Mouse (Mus musculus) kidney, postnatal 0 days (tissue): ENCODE data around the gene Pacsin1. TPM values are rescaled to one million over a fixed set of nuclear protein-coding genes. Genes with fewer than 3 reads are reported as not detected.

Source experiments
- ATAC-seq: fragments of 200-750 bp; cut with Nextera tagmentation; replicated peaks from 2 replicates; pipeline ENCODE4 v1.8.0; 2017; ENCODE audit warnings: low read depth, moderate number of reproducible peaks, moderate TSS enrichment, moderate library complexity; ENCODE audit not compliant: low FRiP score
- DNase-seq: peaks from one replicate; pipeline ENCODE4 v3.0.0-alpha.2; 2016; ENCODE audit warnings: low spot score
- H3K27ac ChIP-seq: fragments of 300-500 bp; sonication (generic); 2 replicates; pipeline ENCODE4 v1.5.1; 2014; ENCODE audit warnings: mild to moderate bottlenecking
- H3K27me3 ChIP-seq: fragments of 300-500 bp; sonication (generic); 2 replicates; pipeline ENCODE4 v1.6.1; 2014; ENCODE audit warnings: low read length, mixed read lengths; ENCODE audit not compliant: insufficient read depth
- H3K36me3 ChIP-seq: fragments of 300-500 bp; sonication (generic); 2 replicates; pipeline ENCODE4 v1.6.1; 2014; ENCODE audit warnings: low read length, mixed read lengths; ENCODE audit not compliant: insufficient read depth
- H3K4me1 ChIP-seq: fragments of 300-500 bp; sonication (generic); replicated peaks from 2 replicates; pipeline ENCODE4 v1.6.1; 2014; ENCODE audit warnings: antibody characterized with exemption, low read length, mixed read lengths; ENCODE audit not compliant: insufficient read depth
- H3K4me2 ChIP-seq: fragments of 300-500 bp; sonication (generic); 2 replicates; pipeline ENCODE4 v1.6.1; 2014; ENCODE audit warnings: mild to moderate bottlenecking, low read length, moderate library complexity, mixed read lengths
- H3K4me3 ChIP-seq: fragments of 300-500 bp; sonication (generic); replicated peaks from 2 replicates; pipeline ENCODE4 v1.5.1; 2014; ENCODE audit warnings: low read depth, low read length
- H3K9ac ChIP-seq: fragments of 300-500 bp; sonication (generic); 2 replicates; pipeline ENCODE4 v1.6.1; 2014; ENCODE audit warnings: low read depth, low read length
- H3K9me3 ChIP-seq: fragments of 300-500 bp; sonication (generic); replicated peaks from 2 replicates; pipeline ENCODE4 v1.6.1; 2016; ENCODE audit warnings: low read length, inconsistent platforms, mixed read lengths
- CTCF ChIP-seq: IDR thresholded peaks from 2 replicates; pipeline ENCODE4 v1.5.1; 2016; ENCODE audit warnings: antibody characterized with exemption, low read depth, mild to moderate bottlenecking, moderate library complexity
- WGBS: fragments of 180-500 bp; shearing (Covaris S2); extraction: QIAGEN DNeasy Blood & Tissue Kit; methylation state at CpG from one replicate; pipeline ENCODE4 v1.1.7; 2014; 5-methylcytosine and 5-hydroxymethylcytosine counted together
- polyA plus RNA-seq: library from polyadenylated mRNA; unstranded; fragments of >200 nt; fragmentation: Nextera tagmentation; extraction: Ambion mirVana; gene quantifications from 2 replicates; pipeline ENCODE4 v1.2.1, GENCODE M21; 2015

Pacsin1 gene
- polyA plus RNA-seq, 1 experiment from 2014 or later: 1.6 TPM

DNA sequence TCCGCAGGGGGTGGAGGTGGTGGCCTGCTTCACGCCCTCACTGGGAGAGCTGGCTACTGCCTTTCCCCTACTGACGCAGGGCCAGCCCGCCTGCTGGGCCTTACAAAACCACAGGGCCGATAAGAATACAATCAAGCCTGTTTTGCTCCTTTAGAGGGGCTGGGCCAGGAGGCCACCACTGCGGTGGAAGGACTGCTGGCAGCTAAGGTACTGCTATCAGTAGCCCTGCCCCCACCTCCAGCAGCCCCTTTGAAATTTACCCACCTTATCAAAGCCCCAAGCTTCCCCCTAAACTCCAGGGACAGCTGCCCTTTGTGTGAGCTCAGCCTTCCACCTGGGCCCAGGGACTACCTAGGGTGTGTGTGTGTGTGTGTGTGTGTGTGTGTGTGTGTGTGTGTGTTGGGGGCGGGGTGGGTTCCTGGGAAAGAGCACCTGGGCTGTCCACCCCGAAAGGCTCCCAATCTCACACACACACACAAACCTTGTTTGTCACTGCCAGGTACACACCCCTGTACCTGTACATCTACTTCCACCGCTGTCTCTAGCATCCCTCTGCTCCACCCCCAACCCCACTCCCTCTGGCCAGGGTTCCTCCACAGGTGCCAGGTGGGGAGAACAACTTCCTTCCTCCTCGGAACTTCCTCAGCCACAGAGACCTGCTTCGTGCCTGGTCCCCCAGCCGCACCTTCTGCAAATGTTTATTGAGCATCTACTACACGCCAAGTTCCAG, 79.2 kb downstream of the Pacsin1 start:
- Histone ChIP-seq H3K27me3 (no peaks in the 10 kb centered on the region), H3K27ac (no peak overlapping the region), H3K36me3 (no peaks in the 10 kb centered on the region), H3K4me2 (no peak overlapping the region), H3K4me3 (no peak overlapping the region), H3K9me3 (no peaks in the 10 kb centered on the region), H3K9ac (no peak overlapping the region), H3K4me1 (no peaks in the 10 kb centered on the region)
- DNase-seq (no peak), ATAC-seq (no peak)
- no peak for TF ChIP-seq CTCF
- WGBS: 35% methylated on average over 13 of the region's 13 CpGs

DNA sequence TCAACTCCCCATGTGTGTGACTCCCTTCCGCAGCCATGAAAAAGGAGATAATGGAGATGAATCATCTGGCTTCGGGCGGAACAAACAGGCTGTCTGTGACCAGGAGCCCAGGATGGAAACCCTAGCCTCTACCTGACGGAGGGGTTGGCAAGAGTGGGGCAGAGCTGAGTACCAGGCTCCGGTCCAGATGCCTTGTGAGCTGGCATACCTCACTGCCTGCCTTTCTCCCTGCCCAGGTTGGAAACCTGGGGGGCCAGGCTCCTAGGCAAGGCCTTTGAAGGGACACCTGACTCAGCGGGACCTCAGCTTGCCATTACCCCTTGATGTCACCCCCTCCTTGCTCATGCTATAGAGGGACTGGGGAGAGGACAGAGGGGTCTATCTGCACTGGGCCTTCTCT, 85.7 kb downstream of the Pacsin1 start:
- ATAC-seq (no peak), DNase-seq (no peak)
- Histone ChIP-seq H3K27ac (no peak overlapping the region), H3K9ac (no peak overlapping the region), H3K4me2 (no peak overlapping the region), H3K4me1 (no peaks in the 10 kb centered on the region), H3K9me3 (no peaks in the 10 kb centered on the region), H3K36me3 (no peaks in the 10 kb centered on the region), H3K4me3 (no peak overlapping the region), H3K27me3 (no peaks in the 10 kb centered on the region)
- TF ChIP-seq CTCF: no peak
- WGBS: 81% methylated on average over 6 of the region's 6 CpGs

DNA sequence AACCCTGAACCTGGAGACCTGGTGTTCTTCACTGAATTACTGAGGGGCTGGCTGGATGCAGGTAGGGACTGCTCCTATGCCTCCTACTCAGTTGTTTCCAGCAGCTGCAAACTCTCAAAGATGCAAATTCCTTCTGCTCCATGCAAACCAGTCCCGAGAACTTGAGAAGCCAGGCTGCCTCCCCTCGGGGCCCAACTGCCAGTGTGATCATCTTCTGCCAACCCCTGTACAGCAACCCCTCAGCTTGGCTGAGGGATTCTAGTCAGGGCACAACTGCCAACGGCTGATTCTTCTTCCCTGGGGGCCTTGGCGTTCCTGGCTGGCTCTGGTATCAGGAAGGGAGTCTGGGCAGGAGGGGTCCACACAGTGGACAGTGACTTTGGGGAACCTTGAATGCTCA, 91.1 kb downstream of the Pacsin1 start:
- ATAC-seq: no peak
- WGBS: 45% methylated on average over 4 of the region's 4 CpGs

DNA sequence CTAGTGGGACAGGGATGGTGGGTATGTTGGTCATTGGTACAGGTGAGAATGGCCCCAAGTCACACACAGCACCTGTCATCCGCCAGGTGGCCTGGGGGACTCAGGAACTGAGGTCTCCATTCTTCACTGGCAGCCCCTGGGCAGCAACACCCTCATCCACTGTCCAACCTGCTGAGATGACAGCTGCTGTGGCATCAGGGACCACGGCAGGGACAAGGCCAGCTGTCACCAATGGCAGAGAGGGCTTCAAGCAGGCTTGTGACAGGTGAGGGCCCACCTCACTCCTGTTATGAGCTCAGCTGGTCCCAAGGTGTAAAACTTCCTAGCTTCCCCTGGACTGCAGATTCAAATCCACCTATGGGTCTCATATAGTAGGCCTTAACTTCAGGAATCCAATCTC, 92.8 kb downstream of the Pacsin1 start:
- no peaks in the 10 kb centered on the region for H3K9me3 ChIP-seq
- H3K27me3 ChIP-seq: no peaks in the 10 kb centered on the region
- no peak overlapping the region for H3K9ac ChIP-seq
- no peak for TF ChIP-seq CTCF
- H3K36me3 ChIP-seq: 0 out of 2 replicates have a peak, but pooled peaks cover 9% of the 10 kb centered on the region
- no peak overlapping the region for H3K4me3 ChIP-seq
- WGBS: 92% methylated on average over 2 of the region's 2 CpGs
- H3K4me2 ChIP-seq: no peak overlapping the region
- H3K27ac ChIP-seq: no peak overlapping the region
- DNase-seq (no peak), ATAC-seq (no peak)
- H3K4me1 ChIP-seq: no peaks in the 10 kb centered on the region

More for the DNA sequence above, 91.1 kb downstream of the Pacsin1 start:
- H3K9ac ChIP-seq: no peak overlapping the region
- TF ChIP-seq CTCF: no peak
- H3K36me3 ChIP-seq: no peaks in the 10 kb centered on the region
- no peak overlapping the region for H3K27ac ChIP-seq
- peak; percentile 52 for DNase-seq
- H3K9me3 ChIP-seq: no peaks in the 10 kb centered on the region
- no peak overlapping the region for H3K4me2 ChIP-seq
- H3K27me3 ChIP-seq: no peaks in the 10 kb centered on the region
- H3K4me3 ChIP-seq: no peak overlapping the region
- no peaks in the 10 kb centered on the region for H3K4me1 ChIP-seq

DNA sequence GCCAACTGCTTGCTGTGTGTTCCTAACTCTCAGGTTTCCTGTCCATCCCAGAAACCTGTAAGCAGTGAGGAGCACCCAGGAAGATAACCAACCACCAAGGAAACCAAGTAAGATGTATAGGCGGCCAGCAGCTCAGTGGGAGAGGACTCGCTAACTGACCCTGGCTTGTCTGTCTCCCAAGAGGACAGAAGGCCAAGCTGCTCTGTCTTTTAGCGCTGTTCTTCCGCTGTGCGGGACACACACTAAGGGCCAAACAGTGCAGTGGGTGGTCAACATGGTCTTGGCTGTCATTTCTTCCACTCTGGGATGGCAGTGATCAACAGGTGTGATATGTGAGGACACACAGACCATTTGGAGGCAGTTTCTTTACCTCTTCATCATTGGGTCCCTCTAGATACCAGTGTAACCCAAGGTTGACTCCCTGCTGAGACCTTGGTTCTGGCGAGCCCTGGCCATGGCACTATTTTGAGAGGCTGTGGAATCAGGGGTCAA, 95.2 kb downstream of the Pacsin1 start:
- Histone ChIP-seq H3K27me3 (no peaks in the 10 kb centered on the region), H3K4me2 (no peak overlapping the region), H3K4me3 (no peak overlapping the region), H3K4me1 (no peaks in the 10 kb centered on the region), H3K36me3 (0 out of 2 replicates have a peak, but pooled peaks cover 15% of the 10 kb centered on the region), H3K9me3 (no peaks in the 10 kb centered on the region), H3K9ac (no peak overlapping the region), H3K27ac (no peak overlapping the region)
- WGBS: 83% methylated on average over 6 of the region's 6 CpGs
- no peak for ATAC-seq
- DNase-seq: no peak
- no peak for TF ChIP-seq CTCF

DNA sequence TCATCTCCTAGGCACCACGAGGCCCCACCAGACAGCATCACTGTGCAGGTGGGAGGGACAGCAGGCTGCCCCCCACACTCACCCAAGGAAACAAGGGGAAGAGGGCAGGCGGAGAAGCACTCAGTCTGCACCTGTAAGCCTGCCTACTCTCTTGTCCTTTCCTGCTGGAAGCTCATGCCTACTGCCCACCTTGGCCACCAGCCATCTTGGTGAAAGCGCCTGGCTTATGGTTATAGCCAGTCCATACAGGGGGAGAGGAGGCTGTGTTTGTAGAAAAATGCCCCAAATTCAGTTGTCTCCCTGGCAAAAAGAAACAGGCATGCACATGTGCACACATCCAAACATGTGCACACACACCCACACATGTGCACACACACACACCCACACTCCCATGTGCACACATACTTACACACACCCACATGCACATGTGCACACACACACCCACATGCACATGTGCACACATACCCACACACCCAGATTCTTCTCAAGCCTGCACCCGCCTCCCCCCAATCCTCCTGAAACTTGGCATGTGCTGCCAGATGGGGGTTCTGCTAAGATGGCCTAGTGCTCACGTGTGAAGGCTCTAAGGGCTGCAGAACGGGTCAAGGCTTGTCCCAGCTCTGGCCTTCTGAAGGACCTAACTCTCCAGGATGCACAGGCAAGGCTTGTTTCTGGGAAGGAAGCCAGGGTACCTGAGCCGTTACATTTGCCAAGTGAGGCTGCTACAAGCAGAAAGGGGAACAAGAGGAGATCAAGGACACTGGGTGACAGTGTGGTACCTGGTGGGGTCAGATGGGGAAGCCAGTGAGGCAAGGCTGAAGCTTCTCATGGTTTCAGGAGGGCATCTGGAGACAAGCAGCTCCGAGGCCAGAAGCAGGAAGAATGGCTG, 96.2 kb downstream of the Pacsin1 start:
- H3K4me2 ChIP-seq: no peak overlapping the region
- no peak for TF ChIP-seq CTCF
- H3K4me1 ChIP-seq: no peaks in the 10 kb centered on the region
- H3K36me3 ChIP-seq: 0 out of 2 replicates have a peak, but pooled peaks cover 15% of the 10 kb centered on the region
- no peak overlapping the region for H3K27ac ChIP-seq
- DNase-seq (no peak), ATAC-seq (no peak)
- H3K27me3 ChIP-seq: no peaks in the 10 kb centered on the region
- no peaks in the 10 kb centered on the region for H3K9me3 ChIP-seq
- WGBS: 85% methylated on average over 8 of the region's 8 CpGs
- H3K9ac ChIP-seq: no peak overlapping the region
- H3K4me3 ChIP-seq: no peak overlapping the region
